Mouse (Mus musculus) cerebellum, postnatal 36 days (tissue): ENCODE results near the gene Rsph9.

Experiments used
- DNase-seq, 2 experiments: peaks; one replicate each; pipeline ENCODE4 v3.0.0; 2021 to 2022; ENCODE audit warnings: mixed read lengths in 2 of 2

Rsph9 gene

DNA sequence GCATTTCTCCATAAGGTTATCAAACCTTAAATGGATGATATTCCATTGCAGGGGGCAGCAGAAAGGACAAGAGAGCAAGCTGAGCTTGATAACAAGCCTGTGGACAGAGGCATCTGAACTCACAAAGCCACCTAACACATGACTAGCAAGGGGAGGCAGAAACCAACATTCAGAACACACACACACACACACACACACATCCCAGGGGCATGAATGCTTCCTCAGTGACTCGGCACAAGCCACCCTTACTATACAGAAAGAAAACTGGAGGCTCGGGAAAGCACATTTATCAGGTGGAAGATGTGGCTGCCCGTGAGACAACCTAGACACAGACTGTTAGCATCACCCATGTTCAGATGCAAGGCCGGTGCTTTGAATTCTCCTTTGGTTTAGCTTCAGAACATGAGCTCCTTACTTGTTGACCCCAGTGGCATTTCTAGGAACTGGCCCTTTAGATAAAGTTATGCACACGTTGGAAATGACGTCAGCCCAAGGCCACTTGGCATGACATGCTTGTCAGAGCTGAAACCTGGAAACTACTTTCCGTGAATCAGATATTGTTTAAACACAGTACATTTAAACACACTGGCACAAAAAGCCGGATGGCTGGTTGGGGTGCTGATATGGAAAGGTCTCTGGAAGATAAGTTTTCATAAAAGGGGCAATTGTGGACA lies 5.3 kb downstream of the Rsph9 start:
- no peak for DNase-seq

DNA sequence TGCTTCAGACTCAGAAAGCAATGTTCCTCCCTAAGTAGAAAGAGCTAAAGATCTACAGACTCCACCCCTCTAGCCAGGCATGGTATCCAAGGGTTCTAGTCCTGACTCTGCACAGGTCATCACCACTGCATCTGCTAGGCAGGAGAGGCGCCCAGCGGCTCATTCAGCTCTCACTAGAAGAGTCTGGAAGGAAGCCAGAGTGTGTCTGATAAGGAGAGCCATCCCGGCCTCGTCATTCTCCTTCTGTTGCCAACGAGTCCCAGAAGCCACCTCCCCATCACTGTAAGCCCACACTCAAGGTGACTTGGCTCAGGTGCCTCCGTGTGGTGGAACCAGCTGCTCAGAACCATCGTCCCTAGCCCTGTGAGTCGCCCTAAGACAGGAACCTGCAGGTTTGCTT lies 11.2 kb downstream of the Rsph9 start:
- no peak for DNase-seq

DNA sequence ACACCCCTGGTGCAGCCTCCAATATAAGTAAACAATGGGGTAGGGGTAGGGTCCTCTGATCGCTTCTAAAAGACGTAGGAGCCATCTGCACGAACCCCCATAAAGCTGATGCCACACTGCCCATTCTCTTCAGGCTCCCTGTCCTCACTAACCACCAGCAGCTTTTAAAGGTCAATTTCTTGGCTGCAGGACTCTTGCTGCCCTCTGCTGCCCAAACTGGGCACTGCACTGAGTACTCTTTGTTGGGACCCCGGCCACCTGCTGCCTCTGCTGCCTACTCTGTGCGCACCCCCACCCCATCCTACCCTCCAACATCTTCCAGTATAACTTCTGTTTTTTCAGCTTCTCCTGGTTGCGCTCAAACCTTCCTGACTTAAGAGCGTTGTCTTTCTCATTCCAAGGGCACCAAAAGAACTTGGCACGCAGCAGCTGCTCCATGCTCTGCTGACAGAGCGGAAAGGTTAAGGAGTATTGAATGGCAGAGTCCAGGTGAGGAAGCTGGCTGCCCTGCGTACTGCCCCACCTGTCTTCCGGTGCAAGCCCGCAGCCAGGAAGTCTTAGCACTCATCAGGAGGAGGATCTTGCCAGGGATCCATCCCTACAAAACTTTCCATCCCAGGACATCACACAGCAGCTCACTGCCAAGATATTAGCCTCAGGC lies 11.8 kb downstream of the Rsph9 start:
- peak; percentile 75 to 81 for DNase-seq

DNA sequence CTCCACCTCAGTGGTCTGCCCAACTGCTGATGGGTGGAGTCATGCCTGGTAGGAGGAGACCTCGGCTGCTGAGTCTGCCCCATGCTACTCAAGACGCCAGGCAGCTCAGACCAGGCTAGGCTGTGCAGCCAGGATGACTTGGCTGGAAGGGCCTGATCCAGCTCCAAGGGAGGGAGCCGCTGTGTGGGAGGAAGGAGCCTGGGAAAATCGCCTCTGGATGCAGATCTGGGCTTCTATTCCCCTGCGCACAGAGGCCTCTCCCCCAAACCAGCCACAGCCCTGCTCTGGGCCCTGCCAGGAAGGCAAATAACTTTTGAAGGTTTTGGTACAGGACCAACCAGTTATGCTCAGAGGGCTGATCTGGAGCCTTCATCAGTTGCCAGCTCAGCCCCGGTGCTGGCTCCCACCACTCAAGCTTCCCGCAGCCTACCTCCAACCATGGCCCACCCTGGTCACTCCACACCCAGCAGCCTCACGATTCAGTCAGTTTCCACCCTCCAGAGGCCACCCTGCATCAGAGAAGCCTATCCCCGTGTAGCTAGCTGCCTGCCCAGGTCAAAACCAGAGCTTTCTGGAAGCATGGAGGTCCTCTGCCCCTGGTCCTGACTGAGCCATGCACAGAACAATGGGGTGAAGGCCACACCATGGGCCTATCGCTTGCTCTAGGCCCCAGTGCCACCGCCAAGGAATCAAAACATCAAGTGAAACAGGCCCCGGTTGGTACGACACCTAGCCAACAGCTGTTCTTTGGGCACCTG lies 14.1 kb downstream of the Rsph9 start:
- no peak for DNase-seq

DNA sequence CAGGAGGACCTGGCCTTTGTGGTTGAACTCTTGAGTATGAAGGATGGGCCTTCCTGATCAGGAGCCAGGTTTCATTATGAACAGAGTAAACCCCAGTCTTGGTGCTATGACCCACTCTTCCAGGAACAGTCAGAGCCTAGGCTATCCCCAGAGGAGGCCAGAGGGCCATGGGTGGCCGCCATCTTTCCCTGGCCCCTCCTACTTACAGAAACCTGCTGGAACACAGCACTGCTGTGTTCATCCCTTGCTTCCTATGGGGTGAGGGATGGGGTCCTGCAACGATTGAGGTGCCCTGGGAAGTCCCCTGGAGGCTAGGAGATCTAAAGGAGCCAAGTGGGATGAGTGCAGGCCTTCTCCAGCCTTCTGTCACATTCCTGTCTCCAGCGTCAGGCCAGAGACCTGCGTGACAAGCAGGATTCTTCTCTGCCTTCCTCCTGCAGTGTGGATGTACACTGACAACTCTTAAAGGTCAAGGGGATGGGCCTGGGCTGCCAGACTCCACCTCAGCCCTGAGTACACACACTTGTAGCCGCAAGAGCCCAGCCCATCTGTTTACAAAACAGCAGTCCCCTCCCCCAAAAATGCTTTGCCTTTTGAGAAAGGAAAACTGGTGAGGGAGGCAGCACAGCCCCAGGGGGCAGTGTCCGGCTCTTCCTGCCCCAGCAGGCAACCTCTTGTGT lies 16.1 kb downstream of the Rsph9 start:
- DNase-seq = no peak

DNA sequence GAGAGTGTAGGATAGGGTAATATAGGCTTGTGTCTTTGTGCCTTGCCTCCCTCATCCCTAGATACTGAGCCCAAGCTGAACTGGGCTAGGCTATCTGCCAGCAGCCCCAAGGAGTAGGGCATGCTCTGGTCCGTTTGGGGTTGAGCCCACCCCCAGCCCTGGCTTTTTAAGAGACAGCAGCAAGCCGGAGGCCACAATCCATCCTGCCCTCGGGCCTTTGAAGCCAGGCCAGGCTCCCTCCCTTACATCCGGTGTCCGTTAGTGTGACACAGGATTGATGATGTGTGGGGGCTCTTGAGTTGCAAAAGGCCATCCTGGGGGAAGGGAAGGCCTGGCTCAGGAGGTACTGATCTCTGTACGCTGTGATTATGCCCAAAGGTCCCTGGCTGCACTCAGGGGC lies 17.4 kb downstream of the Rsph9 start:
- DNase-seq = no peak

DNA sequence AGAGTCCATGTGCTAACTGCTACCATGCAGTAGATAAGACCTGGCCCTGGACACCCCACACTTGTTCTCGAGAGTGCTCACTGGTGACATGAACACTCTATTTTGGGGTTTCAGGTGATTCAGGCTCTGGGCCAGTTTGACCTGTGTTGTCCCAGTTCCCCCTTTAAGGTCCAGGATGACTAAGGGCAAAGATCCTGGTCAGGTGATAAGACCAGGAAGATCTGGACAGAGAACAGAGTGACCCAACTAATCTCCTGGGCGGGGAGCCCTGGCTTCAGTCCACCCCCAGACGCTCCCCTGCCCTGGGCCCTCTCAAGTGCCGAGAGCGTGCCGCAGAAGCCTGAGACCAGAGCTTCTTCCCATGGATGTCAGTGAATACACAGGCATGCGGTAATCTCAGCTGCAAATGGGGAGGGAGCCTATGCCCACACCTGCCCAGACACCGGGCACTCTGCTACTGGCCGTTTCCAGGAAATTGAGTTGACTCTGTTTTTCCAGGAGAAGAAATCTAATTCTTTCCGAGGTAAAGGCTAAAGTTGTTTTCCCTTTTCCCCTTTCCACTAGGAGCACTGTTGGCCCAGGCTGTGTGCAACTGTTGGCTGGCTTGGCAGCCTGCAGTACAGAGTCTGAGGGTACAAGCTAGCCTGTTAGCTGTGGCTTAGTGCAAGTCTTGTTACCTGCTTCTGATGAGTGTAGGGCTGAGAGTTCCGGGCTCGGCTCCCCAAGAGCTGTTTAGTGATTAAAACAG lies 19.9 kb downstream of the Rsph9 start:
- DNase-seq = no peak

DNA sequence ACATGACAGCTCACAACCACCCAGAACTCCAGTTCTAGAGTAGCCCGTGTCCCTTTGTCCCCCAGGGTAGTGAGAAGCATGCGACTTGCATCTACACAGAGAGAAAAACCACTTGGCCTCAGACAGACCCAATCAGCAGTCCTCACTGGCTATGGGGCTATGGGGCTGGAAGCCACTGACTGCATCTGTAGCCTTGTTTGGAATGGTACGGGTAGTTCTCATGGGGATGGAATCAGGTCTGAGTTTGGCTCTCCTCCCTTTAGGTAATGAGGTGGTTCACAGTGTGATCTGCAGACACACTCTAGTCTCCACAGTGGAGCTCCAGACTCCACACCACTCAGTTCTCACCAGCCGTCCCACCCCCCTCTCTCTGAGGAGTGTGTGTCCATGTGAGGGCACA lies 20.7 kb downstream of the Rsph9 start:
- DNase-seq = no peak

DNA sequence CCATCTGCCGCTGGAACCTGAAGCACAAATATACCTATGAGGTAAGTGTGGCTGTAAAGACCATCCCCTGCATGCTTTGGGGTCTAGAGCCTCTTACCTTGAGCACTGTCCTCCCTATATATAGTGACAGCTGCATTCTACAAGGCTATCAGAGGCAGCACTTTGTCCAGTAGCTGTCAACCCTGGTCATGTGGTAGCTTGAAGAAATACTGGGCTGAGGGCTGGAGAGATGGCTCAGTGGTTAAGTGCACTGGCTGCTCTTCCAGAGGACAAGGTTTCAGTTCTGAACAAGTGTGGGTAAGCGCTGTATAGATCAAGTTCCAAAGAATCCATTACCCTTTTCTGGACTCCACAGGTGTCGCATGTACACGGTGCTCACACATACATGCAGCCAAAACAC lies 21.2 kb downstream of the Rsph9 start:
- no peak for DNase-seq

DNA sequence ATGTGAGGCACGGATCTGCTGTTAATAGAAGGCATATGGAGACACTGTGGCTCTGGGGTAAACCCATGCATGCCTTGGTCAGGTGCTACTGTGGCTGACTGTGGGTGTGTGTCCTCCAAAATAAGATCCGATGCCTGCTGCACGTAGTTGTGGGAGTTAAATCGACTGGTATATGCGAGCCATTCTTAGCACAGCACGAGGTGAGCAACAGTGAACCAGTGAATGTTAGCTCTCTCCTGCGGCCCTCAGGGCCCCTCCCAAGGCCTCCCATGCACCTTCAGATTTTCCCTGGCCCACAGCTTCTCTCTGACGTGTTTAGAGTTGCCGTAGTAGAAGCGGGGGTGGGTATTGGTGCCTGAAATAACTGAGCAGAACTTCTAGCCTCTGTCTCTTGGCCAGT lies 24.4 kb downstream of the Rsph9 start:
- no peak for DNase-seq

DNA sequence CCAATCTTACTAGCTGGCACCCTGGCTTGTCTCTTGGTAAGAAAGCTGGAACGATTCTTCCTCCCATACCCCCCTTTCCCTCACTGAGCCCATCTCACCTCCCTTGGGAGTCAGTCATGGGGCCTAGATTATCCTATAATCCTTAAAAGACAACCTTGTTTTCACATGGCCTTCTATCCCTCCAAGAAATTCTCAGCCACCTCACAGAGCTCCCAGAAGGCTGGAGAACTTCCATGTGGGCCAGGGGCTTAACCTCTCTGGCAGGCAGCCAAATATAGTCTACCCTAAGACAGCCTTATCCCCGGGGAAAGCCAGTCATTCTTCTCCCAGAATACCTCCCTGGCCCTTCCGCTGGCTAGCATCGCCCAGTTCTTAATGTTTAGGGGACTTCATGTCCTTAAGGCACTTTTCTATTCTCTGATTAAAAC lies 25.6 kb downstream of the Rsph9 start:
- DNase-seq = no peak

DNA sequence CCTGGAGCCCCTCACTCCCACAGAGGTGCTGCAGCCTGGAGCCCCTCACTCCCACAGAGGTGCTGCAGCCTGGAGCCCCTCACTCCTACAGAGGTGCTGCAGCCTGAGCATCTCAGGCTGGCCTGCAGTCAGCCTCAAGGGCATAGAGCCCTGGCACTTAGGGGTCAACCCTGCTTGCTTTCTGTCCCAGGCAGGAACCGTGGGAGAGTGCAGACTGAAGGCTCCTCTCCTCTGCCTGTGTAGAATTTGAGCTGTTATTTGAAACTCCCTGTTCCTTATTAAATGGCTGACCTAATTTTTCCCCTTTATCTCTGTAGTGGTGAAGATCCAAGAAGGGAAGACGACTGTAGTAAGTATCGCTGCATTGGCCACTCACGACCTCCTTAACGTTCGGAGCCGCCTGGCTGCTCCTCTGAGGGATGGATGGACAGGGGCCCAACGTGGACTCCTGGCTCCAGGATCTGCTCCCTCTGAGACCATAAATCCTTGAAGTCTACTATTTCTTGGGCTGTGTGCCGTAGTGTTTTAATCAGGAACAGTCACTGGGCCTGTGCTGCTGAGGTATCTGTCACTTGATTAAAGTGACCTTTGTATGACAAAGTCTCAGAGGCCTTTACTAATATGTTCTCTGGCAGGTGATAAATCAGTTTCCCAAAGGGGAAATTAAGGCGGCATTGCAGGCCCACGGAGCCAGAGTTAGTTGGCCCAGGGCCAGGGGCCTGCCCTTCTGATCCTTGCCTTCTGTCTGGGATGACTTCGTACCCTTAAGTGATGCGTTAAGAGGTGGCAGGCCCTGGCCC lies 26.2 kb downstream of the Rsph9 start:
- no peak for DNase-seq

DNA sequence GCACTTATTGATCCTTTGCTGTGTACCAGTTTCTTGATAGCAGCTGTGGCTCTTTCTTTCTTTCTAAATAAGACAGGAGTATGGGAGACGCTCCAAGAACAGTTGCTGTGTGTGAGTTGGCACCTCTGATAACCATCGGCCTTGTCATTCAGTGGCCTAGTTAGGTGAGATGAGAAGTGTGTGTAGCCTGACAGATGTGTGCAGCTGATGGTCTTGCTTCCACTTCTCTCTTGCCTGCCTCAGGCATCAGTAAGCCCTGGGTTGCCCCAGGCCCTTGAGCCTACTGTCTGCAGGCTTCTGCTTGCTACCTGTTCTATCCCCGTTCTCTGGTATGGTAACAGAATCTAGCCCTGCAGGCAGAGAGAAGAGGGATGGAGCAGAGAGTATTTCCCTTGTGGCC lies 27.1 kb downstream of the Rsph9 start:
- no peak for DNase-seq

DNA sequence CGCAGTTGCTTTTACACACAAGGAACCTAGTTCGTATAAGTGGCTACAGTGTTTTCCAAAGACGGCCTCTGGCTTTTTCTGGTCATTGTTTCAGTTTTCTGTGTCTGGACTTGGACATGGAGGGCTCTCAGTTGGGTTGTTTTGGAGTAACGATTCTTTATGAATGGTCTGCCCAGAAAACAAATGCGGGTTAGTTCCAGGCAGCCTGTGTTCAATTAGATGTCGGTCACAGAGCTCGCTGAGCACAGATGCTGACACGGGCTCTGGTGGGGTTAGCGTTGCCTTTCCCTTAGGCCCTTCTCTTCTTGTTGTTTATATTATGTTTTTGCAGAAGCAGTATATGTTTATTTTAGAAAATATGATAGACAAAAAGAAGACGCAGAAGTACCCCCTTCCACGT lies 27.9 kb downstream of the Rsph9 start:
- DNase-seq = no peak

DNA sequence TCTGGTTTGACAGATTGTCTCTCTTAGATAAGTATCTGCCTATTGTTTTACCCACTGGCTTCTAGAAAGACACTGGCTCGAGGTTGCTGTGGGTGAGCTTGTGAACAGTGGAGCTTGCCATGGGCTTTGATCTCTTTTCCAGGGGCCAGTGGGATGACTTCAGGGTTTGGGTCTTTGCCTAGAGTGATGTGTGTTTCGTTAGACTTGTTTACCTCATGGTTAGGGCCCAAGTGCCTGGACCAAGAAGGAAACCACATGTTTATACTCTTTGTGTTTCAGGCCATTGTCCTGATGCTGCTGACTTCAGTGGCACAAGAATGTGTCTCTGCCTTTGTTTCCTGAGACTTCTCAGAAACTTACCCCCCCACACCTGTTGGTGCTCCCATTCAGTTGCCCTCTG lies 28.5 kb downstream of the Rsph9 start:
- DNase-seq = no peak

DNA sequence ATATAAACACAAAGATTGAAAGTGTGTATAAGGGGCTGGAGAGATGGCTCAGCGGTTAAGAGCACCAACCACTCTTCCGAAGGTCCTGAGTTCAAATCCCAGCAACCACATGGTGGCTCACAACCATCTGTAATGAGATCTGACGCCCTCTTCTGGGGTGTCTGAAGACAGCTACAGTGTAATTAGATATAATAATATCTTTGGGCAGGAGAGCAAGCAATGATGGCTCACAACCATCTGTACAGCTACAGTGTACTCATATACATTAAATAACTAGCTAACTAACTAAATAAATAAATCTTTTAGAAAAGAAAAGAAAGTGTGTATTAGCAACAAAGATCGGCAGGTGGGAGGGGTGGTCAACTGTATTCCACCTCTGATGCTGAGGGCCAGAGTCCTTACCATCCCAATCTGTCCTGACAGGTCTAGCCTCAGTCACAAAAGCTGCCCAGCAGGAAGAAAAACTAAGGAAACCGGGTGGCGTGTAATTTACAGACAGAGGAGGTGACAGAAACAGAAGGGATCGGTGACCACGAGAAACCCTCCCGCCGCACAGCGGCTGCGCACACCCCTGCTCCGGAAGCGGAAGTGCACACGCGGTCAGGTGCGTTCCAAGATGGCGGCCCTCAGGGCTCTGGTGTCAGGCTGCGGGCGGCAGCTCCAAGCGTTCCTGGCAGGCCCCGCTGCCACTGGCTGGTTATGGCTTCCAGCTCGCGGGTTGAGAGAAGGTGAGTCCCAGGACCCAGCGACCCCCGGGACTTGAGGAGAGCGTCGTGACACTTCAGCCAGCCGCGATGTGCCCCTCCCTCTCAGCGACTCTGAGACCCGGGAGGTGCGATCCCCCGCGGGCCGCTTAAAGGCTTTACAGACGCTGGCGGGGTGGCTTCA lies 33.4 kb downstream of the Rsph9 start, which contains the start of gene Mrps18a:
TSS of gene Mrps18a (plus strand) at position 585 of the 888 bp plus-strand sequence.
- DNase-seq = peak; percentile 86 to 89

DNA sequence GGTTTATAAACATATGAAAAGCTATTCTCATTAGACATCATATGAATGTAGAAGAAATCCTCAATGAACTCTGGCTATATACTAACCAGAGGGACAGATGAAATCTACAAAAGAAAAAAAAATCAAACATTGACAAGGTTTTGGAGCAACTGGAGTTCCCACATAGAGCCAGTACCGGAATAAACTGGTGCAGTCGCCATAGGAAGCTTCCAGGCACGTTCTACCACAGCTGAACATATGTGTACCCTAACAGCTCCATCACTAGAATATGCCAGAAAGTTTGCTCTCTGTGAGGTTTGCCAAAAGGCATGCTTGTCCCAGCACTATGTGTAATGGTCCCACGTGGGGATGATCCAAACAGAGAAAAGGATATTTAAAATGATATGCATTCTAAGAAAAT lies 35.7 kb downstream of the Rsph9 start:
- no peak for DNase-seq

DNA sequence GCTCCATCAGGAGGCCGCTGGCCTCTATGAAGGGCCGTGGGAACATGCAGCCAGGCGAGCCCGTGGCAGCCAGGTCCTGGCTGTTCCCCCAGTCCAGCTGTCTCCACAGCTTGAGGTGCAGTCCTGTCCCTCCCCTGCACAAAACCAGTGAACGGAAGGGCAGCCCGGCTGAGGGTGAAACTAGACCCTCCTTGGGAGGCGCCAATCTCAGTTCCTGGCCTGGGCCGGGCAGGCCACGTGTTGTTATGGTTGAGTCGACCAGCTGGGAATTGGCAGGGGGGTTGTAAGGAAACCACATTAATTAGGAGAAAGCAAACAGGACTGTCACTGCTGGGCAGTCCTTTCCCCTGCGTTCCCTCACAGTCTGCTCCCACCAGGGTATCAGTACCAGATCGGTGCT lies 39.5 kb downstream of the Rsph9 start:
- DNase-seq = no peak

DNA sequence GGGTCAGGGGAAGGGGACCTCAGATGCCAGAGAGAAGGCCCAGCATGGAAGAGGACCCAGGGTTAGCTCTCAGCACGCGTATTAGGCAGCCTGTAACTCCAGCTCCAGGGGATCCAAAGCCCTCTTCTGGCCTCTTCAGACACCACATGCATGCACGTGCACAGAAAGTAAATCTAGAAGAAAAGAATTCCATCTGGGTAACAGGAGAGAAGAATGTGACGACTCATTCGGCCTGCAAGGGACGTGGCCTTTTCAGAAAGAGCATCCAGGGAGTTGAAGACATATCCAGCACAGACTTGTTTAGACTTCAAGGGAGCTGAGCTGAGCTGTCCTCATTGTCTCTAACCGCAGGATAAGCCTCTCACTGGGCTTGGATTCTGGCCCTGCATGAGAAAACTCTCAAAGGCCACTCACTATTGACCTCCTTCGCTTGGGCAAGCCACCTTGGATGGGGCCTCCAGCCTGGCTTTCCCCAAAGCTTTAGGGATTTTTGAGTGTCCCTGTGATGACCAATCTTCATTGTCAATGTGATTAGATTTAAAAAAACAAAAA lies 41.3 kb downstream of the Rsph9 start:
- no peak for DNase-seq

DNA sequence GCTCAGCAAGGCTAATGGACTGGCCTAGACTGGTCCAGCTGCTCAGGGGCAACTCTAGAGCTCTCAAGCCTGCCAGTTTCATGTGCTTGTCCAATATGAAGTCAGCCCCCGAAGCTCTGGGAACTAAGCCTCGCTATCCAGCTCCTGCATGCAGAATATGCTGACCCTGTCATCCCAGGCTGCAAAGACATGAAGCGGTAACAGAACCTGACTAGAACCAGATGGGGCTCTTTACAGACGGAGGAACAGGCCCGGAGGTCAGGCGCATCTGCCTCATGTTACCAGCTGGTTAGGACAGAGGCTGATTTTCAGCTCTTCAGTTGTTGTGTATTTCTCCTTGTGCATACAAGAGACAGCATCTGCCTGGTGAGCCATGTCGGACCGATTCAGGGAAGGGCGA lies 42.1 kb downstream of the Rsph9 start:
- DNase-seq = no peak
